Mouse (Mus musculus): ENCODE data around the gene Slc17a7. TPM values are rescaled to one million over a fixed set of nuclear protein-coding genes. Genes with fewer than 3 reads are reported as not detected.

Gene Slc17a7
- polyA plus RNA-seq, 1 experiment from 2014 or later = 2.7 TPM

DNA sequence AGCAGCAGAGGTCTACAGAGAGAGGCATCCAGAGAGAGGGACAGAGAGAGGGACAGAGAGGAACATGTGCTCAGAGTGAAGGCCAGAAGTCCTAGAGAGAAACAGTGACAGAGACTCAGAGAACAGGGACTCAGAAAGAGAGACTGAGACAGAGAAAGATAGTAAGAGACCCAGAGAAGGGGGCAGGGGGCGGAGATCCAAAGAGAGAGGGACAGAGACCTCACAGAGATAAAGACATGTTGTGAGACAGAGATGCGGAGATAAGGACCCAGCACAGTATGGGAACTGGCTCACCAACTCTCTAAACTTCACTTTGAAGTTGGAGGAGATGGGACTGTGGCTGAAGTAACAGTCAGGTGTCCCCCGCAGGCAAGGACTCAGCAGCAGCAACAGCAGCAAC, 28.4 kb upstream of the Slc17a7 start:
- H3K4me2 ChIP-seq = peak overlapping the region; percentile 78
- no peaks in the 10 kb centered on the region for H3K36me3 ChIP-seq
- no peaks in the 10 kb centered on the region for H3K27me3 ChIP-seq
- peaks cover 20% of the 10 kb centered on the region for H3K4me1 ChIP-seq (replicated peaks)
- peak overlapping the region; percentile 59 for H3K4me3 ChIP-seq
- 69% methylated on average over 3 of the region's 3 CpGs for WGBS
- H3K27ac ChIP-seq = no peak overlapping the region
- no peaks in the 10 kb centered on the region for H3K9me3 ChIP-seq (replicated peaks)
- no peak for ATAC-seq (replicated peaks; ENCODE audit: insufficient number of reproducible peaks, insufficient read depth, low FRiP score, low read depth)
- H3K9ac ChIP-seq = no peak overlapping the region

GRCm38 (mm10) chr7:45135993-45136567, 27.7 kb upstream of the Slc17a7 start, which contains the start of the genes Gm45713 and Flt3l:
Gm45713 (minus strand) TSS chr7:45136231.
Flt3l (minus strand) TSS chr7:45136432.
- WGBS = 2% methylated on average over 29 of the region's 29 CpGs
- ATAC-seq (replicated peaks; ENCODE audit: insufficient number of reproducible peaks, insufficient read depth, low FRiP score, low read depth) = peak; percentile 77
- peak within 1 kb of the TSS; percentile 29; the same call in 1 of the 2 replicates for H3K27ac ChIP-seq

GRCm38 (mm10) chr7:45137171-45138006, 26.4 kb upstream of the Slc17a7 start:
- no peak overlapping the region for H3K9ac ChIP-seq
- H3K4me3 ChIP-seq = no peak overlapping the region
- WGBS = 57% methylated on average over 12 of the region's 12 CpGs
- no peak for ATAC-seq (replicated peaks; ENCODE audit: insufficient number of reproducible peaks, insufficient read depth, low FRiP score, low read depth)
- H3K4me1 ChIP-seq (replicated peaks) = peaks cover 20% of the 10 kb centered on the region
- H3K36me3 ChIP-seq = no peaks in the 10 kb centered on the region
- H3K4me2 ChIP-seq = no peak overlapping the region
- no peak overlapping the region for H3K27ac ChIP-seq
- no peaks in the 10 kb centered on the region for H3K9me3 ChIP-seq (replicated peaks)
- no peaks in the 10 kb centered on the region for H3K27me3 ChIP-seq

More at GRCm38 (mm10) chr7:45135993-45136567, 27.7 kb upstream of the Slc17a7 start, which contains the start of the genes Gm45713 and Flt3l:
- Histone ChIP-seq H3K27me3 (no peaks in the 10 kb centered on the region), H3K4me2 (peak within 1 kb of the TSS; percentile 78), H3K4me3 (peak within 1 kb of the TSS; percentile 59), H3K4me1 (replicated peaks) (peaks cover 20% of the 10 kb centered on the region), H3K9me3 (replicated peaks) (no peaks in the 10 kb centered on the region), H3K36me3 (no peaks in the 10 kb centered on the region), H3K9ac (peak within 1 kb of the TSS; percentile 65)

- no peak for ATAC-seq (replicated peaks; ENCODE audit: insufficient number of reproducible peaks, insufficient read depth, low FRiP score, low read depth)
- Histone ChIP-seq H3K36me3 (no peaks in the 10 kb centered on the region), H3K9ac (no peak overlapping the region), H3K4me1 (replicated peaks) (peaks cover 20% of the 10 kb centered on the region), H3K4me3 (no peak overlapping the region), H3K4me2 (no peak overlapping the region), H3K27ac (no peak overlapping the region), H3K27me3 (no peaks in the 10 kb centered on the region), H3K9me3 (replicated peaks) (no peaks in the 10 kb centered on the region)
- 84% methylated on average over 1 of the region's 1 CpGs for WGBS
Observed at GRCm38 (mm10) chr7:45138403-45138802, 25.3 kb upstream of the Slc17a7 start.

GRCm38 (mm10) chr7:45139904-45140723, 23.6 kb upstream of the Slc17a7 start:
- no peak overlapping the region for H3K27ac ChIP-seq
- no peaks in the 10 kb centered on the region for H3K27me3 ChIP-seq
- no peak overlapping the region for H3K4me3 ChIP-seq
- no peak overlapping the region for H3K4me2 ChIP-seq
- WGBS = 70% methylated on average over 8 of the region's 8 CpGs
- H3K9ac ChIP-seq = no peak overlapping the region
- no peak for ATAC-seq (replicated peaks; ENCODE audit: insufficient number of reproducible peaks, insufficient read depth, low FRiP score, low read depth)
- H3K4me1 ChIP-seq (replicated peaks) = peaks cover 9% of the 10 kb centered on the region
- H3K36me3 ChIP-seq = 0 out of 2 replicates have a peak, but pooled peaks cover 5% of the 10 kb centered on the region
- no peaks in the 10 kb centered on the region for H3K9me3 ChIP-seq (replicated peaks)

DNA sequence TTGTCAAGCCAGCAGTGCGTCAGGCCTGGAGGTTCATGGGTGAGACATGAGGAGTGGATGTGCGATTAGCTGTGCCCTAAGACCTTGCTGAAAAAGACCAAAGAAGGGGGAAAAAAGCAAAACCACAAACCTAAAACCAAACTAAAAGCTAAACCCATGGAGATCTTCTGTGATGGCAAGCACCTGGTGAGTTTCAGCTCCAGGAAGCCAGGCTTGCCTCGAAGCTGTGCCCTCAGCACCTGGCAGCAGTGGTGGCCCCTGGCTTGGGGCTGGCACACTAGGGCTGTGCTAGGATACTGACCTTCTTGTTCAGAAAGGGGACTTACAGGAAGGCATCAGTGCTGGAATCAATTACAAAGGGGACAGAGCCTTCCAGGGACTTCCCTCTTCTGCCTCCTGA, 22.4 kb upstream of the Slc17a7 start:
- H3K9ac ChIP-seq = no peak overlapping the region
- H3K4me3 ChIP-seq = no peak overlapping the region
- no peaks in the 10 kb centered on the region for H3K27me3 ChIP-seq
- no peak overlapping the region for H3K27ac ChIP-seq
- H3K4me2 ChIP-seq = no peak overlapping the region
- WGBS = 89% methylated on average over 3 of the region's 3 CpGs
- ATAC-seq (replicated peaks; ENCODE audit: insufficient number of reproducible peaks, insufficient read depth, low FRiP score, low read depth) = no peak
- no peaks in the 10 kb centered on the region for H3K9me3 ChIP-seq (replicated peaks)
- H3K36me3 ChIP-seq = 0 out of 2 replicates have a peak, but pooled peaks cover 11% of the 10 kb centered on the region
- H3K4me1 ChIP-seq (replicated peaks) = peaks cover 4% of the 10 kb centered on the region; the same call in 1 of the 2 replicates

DNA sequence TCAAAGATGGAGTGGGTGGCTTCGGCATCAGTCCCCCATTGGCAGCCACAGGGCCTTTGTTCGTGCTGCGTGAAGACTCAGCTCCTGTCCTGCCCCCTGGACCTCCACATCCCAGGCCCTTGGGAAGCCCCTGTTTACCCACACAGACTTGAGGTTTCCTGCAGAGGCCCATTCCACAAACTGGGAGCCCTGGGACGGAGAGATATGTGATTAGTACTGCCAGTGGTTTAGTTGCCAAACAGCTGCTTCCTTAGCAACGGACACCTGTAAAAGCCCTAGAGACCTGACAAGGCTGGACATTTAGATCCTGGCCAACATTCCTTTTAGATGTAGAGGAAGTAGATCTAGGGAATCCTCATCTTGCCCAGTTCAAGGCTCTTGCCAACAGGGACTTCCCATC, 21.8 kb upstream of the Slc17a7 start:
- WGBS = 81% methylated on average over 5 of the region's 5 CpGs
- no peak for ATAC-seq (replicated peaks; ENCODE audit: insufficient number of reproducible peaks, insufficient read depth, low FRiP score, low read depth)
- no peak overlapping the region for H3K9ac ChIP-seq
- H3K27ac ChIP-seq = no peak overlapping the region
- H3K9me3 ChIP-seq (replicated peaks) = no peaks in the 10 kb centered on the region
- H3K4me3 ChIP-seq = no peak overlapping the region
- peaks cover 4% of the 10 kb centered on the region; the same call in 1 of the 2 replicates for H3K4me1 ChIP-seq (replicated peaks)
- H3K36me3 ChIP-seq = 0 out of 2 replicates have a peak, but pooled peaks cover 11% of the 10 kb centered on the region
- no peak overlapping the region for H3K4me2 ChIP-seq
- no peaks in the 10 kb centered on the region for H3K27me3 ChIP-seq

- no peak overlapping the region for H3K4me3 ChIP-seq
- H3K4me2 ChIP-seq = no peak overlapping the region
- H3K36me3 ChIP-seq = 0 out of 2 replicates have a peak, but pooled peaks cover 11% of the 10 kb centered on the region
- H3K4me1 ChIP-seq (replicated peaks) = peaks cover 9% of the 10 kb centered on the region
- no peak for ATAC-seq (replicated peaks; ENCODE audit: insufficient number of reproducible peaks, insufficient read depth, low FRiP score, low read depth)
- no peak overlapping the region for H3K9ac ChIP-seq
- 84% methylated on average over 13 of the region's 13 CpGs for WGBS
- H3K27me3 ChIP-seq = no peaks in the 10 kb centered on the region
- H3K27ac ChIP-seq = no peak overlapping the region
- no peaks in the 10 kb centered on the region for H3K9me3 ChIP-seq (replicated peaks)
Observed at GRCm38 (mm10) chr7:45144368-45145174, 19.2 kb upstream of the Slc17a7 start.

DNA sequence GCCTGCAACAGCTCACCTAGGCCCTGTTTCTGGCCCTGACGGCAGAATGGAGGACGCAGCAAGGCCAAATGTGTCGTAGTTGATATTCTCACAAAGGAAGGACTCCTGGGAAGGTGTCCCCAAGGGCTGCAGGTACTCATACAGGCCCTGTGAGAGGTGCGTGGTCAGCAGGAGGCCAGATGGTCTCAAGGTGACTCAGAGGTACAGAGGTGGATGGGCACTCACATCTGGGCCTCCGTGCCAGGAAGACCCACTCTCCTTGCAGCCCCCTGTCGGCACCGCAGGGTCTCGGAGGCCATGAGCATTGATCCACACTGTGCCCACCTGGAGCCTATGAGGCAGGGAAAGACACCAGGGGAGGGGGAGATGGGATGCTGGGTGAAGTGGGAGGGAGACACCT, 18.3 kb upstream of the Slc17a7 start:
- Histone ChIP-seq H3K36me3 (0 out of 2 replicates have a peak, but pooled peaks cover 11% of the 10 kb centered on the region), H3K4me2 (no peak overlapping the region), H3K9me3 (replicated peaks) (no peaks in the 10 kb centered on the region), H3K27ac (no peak overlapping the region), H3K4me1 (replicated peaks) (peaks cover 10% of the 10 kb centered on the region), H3K4me3 (no peak overlapping the region), H3K27me3 (no peaks in the 10 kb centered on the region), H3K9ac (no peak overlapping the region)
- ATAC-seq (replicated peaks; ENCODE audit: insufficient number of reproducible peaks, insufficient read depth, low FRiP score, low read depth) = no peak
- 96% methylated on average over 8 of the region's 8 CpGs for WGBS

DNA sequence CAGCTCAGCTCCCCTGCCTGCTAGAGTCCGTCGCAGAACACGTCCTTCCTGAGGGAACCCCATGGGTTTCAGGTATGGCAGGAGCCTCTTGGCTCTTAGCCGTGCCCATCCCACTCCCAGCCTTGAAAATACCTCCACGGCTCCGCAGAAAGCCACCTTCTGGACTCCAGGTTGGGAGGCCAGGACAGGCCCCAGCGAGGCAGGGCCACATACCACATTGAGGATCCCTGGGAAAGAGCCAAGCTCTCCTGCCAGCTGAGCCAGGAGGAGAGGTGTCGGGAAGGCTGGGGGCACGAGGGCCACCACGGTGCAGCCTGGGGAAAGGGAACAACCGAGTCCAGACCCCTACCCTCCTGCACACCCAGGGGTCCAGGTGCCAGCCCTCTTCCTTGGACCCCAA, 16.5 kb upstream of the Slc17a7 start:
- peaks cover 13% of the 10 kb centered on the region for H3K4me1 ChIP-seq (replicated peaks)
- H3K4me2 ChIP-seq = no peak overlapping the region
- H3K27ac ChIP-seq = no peak overlapping the region
- no peaks in the 10 kb centered on the region for H3K9me3 ChIP-seq (replicated peaks)
- peaks cover 11% of the 10 kb centered on the region; the same call in 1 of the 2 replicates for H3K36me3 ChIP-seq
- no peaks in the 10 kb centered on the region for H3K27me3 ChIP-seq
- ATAC-seq (replicated peaks; ENCODE audit: insufficient number of reproducible peaks, insufficient read depth, low FRiP score, low read depth) = no peak
- 89% methylated on average over 11 of the region's 11 CpGs for WGBS
- no peak overlapping the region for H3K9ac ChIP-seq
- H3K4me3 ChIP-seq = no peak overlapping the region
